Mouse (Mus musculus) macrophage (primary cell): ENCODE data around the gene Ints3. TPM values are rescaled to one million over a fixed set of nuclear protein-coding genes. Genes with fewer than 3 reads are reported as not detected.

Experiments
- H3K27ac ChIP-seq: fragments of 350-480 bp; formaldehyde crosslinking; 2 replicates; pipeline ENCODE4 v1.9.0; 2021
- H3K36me3 ChIP-seq: fragments of 350-480 bp; formaldehyde crosslinking; 2 replicates; pipeline ENCODE4 v1.9.0; 2021; ENCODE audit errors: inconsistent target
- H3K4me3 ChIP-seq: fragments of 350-480 bp; formaldehyde crosslinking; 2 replicates; pipeline ENCODE4 v1.9.0; 2021; ENCODE audit errors: inconsistent target
- H3K79me2 ChIP-seq: fragments of 350-480 bp; formaldehyde crosslinking; 2 replicates; pipeline ENCODE4 v1.9.0; 2021; ENCODE audit errors: inconsistent target
- WGBS: methylation state at CpG from one replicate; pipeline ENCODE4 v1.1.7; 2026; ENCODE audit warnings: inconsistent platforms; ENCODE audit not compliant: missing documents; 5-methylcytosine and 5-hydroxymethylcytosine counted together
- polyA plus RNA-seq: library from polyadenylated mRNA; stranded (reverse); fragments of 250-400 nt; gene quantifications from 3 replicates; pipeline ENCODE4 v1.2.4, GENCODE M21; 2018; ENCODE audit warnings: inconsistent platforms
- total RNA-seq, 78 experiments: library from RNA; depleted of rRNA; stranded (reverse); fragments of 250-400 nt; gene quantifications; 1 replicate in 9 of 78; 2 replicates in 24 of 78; 3 replicates in 43 of 78; 4 replicates in 2 of 78; pipeline ENCODE4 v1.2.4; 2018; ENCODE audit warnings: inconsistent platforms in 56 of 78

The Ints3 gene
- total RNA-seq (2018; cell fraction: chromatin; rRNA removed), result 10 to 100 TPM in 25 of 26 experiments, 1 to 10 TPM in 1; 8.8 to 73.2 (median 34.9) TPM
- 10 to 100 TPM; 13.1 to 28.1 (median 22.3) TPM for total RNA-seq (2018; cell fraction: cytosol; rRNA removed)
- 10 to 100 TPM; 12.2 to 54.7 (median 28.1) TPM for total RNA-seq (2018; cell fraction: nucleus; rRNA removed)
- 20.2 to 26.1 TPM (median 23.4 TPM) in 3 replicates for polyA plus RNA-seq

- H3K27ac ChIP-seq, result peak within 1 kb of the TSS; percentile 93
- H3K4me3 ChIP-seq, result peak within 1 kb of the TSS; percentile 86
- H3K36me3 ChIP-seq, result no peaks in the 10 kb centered on the region
- no peaks in the 10 kb centered on the region for H3K79me2 ChIP-seq
- under 1% methylated on average over 52 of the region's 52 CpGs for WGBS
These were observed at the start of gene Ints3 for GRCm38 (mm10) chr3:90433381-90434020. Gene Ints3 (minus strand): TSS chr3:90433622.

DNA sequence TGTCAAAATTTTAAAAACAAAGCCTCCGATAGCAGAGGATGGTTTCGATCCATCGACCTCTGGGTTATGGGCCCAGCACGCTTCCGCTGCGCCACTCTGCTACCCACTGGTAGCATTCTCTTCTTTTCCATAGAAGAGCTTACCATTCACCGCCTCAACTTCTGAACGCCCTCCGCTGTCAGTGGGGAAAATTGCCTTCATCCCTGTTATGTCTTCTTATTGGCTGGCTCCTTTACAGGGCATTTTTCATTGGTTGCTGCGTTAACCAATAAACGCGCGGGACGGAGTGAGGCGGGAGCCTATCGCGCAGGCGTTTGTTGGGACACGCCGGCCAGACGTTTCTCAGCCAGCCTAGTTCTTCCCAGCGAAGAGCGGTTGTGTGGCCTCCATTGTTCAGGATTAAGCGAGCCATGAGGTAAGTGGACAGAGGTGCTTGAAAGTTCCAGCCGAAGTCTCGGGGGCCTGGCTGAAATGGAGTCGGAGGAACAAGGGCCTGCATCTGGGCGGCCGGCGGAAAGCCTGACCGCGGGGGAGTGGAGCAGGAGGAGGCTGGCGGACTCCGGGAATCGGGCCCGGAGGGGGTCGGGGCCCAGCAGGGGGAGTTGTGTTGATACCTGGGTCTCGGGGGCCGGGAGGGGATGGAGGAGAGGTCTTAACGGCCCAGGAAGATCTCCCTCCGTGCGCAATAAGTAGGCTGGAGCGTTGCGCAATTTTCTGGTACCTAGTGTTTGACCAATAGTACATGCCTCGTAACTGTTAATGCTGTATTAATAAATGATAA, 42.6 kb upstream of the Ints3 start, which contains the start of gene Ilf2:
Ilf2 (plus strand) TSS at position 296 of the 781 bp plus-strand sequence.
- H3K79me2 ChIP-seq, result peaks cover 30% of the 10 kb centered on the region
- H3K4me3 ChIP-seq, result peak within 1 kb of the TSS; percentile 87
- under 1% methylated on average over 44 of the region's 45 CpGs for WGBS
- H3K36me3 ChIP-seq, result peaks cover under 1% of the 10 kb centered on the region; the same call in 1 of the 2 replicates
- peak within 1 kb of the TSS; percentile 29 for H3K27ac ChIP-seq

DNA sequence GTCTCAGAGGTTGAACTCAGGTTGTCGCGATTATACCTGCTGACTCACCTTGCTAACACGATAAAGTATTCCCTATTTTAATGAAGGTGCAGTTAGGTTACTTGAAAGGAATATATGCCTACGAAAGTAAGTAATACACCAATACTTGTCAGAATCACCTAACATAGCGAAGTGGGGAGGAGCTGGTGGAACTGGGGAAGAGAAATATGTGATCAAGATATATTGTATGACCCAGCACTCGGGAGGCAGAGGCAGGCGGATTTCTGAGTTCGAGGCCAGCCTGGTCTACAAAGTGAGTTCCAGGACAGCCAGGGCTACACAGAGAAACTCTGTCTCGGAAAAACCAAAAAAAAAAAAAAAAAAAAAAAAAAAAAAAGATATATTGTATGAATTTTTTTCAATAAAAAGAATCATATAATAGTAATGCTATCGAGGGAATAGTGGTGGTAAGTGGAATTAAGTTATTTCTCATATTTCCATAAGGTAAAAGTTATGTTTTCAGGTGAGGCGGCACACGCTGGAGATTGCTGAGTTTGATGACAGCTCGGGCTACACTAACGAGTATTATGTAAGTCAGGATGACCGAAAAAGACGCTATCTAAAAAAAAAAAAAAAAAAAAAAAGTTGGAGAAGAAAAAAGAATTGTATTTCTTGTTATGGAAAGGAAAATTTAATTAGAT, 41.9 kb upstream of the Ints3 start:
- H3K36me3 ChIP-seq, result no peaks in the 10 kb centered on the region
- no peak overlapping the region for H3K27ac ChIP-seq
- H3K79me2 ChIP-seq, result peaks cover 30% of the 10 kb centered on the region
- WGBS, result 39% methylated on average over 11 of the region's 16 CpGs
- peak overlapping the region; percentile 30 for H3K4me3 ChIP-seq

DNA sequence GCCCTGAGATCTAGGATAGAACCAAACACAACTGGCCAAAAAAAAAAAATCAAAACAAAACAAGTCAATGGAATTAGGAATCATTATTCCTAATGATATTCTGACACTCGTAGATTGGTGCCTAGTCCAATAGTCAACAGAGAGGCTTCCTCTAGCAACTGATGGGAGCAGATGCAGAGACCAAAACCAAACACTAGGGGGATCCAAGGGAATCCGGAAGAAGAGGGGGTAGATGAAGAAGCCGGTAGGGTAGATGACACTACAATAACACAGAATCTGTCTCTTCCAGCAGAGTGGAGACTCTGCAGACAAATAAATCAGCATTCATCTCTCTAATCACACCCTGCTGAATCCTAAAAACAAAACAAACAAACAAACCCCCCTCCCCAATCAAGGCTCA, 38.8 kb upstream of the Ints3 start:
- WGBS, result 0% methylated on average over 3 of the region's 3 CpGs
- H3K79me2 ChIP-seq, result peaks cover 11% of the 10 kb centered on the region
- H3K27ac ChIP-seq, result no peak overlapping the region
- H3K36me3 ChIP-seq, result no peaks in the 10 kb centered on the region
- H3K4me3 ChIP-seq, result no peak overlapping the region

DNA sequence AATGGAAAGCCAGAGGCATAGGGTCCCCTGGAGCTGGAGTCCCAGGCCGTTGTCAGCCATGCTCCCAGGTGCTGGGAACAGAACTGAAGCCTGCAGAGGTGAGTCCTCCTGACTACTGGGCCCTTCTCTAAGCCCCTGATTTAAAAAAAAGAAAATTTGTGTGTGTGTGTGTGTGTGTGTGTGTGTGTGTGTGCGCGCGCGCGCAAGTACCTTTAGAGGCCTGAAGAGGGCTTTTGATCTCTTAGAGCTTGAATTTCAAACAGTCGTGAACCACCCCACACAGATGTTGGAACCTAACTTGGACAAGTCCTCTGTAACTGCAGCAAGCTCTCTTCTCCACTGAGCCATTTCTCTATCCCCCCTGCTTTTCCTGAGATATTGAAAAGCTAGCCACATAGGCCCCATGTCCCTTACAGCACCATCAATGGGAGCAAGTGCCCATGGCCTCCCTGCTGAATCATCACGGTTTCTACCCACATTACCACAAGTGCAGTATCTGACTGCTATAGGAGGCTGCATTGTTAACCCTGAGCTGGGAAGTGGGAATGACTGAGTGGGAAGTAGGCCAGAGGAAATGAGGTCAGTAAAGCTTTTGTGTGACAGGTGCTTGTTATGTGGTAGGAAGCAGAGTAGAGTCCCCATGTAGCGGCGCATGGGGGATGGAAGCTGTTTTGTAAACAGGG, 34.3 kb upstream of the Ints3 start:
- Histone ChIP-seq H3K27ac (no peak overlapping the region), H3K4me3 (no peak overlapping the region), H3K36me3 (no peaks in the 10 kb centered on the region), H3K79me2 (no peaks in the 10 kb centered on the region)
- WGBS, result 94% methylated on average over 10 of the region's 10 CpGs

- H3K79me2 ChIP-seq, result no peaks in the 10 kb centered on the region
- no peak overlapping the region for H3K27ac ChIP-seq
- H3K36me3 ChIP-seq, result no peaks in the 10 kb centered on the region
- no peak overlapping the region; the same call in 1 of the 2 replicates for H3K4me3 ChIP-seq
- WGBS, result 1% methylated on average over 15 of the region's 15 CpGs
These were observed 32.9 kb upstream of the Ints3 start for GRCm38 (mm10) chr3:90466311-90466766.

DNA sequence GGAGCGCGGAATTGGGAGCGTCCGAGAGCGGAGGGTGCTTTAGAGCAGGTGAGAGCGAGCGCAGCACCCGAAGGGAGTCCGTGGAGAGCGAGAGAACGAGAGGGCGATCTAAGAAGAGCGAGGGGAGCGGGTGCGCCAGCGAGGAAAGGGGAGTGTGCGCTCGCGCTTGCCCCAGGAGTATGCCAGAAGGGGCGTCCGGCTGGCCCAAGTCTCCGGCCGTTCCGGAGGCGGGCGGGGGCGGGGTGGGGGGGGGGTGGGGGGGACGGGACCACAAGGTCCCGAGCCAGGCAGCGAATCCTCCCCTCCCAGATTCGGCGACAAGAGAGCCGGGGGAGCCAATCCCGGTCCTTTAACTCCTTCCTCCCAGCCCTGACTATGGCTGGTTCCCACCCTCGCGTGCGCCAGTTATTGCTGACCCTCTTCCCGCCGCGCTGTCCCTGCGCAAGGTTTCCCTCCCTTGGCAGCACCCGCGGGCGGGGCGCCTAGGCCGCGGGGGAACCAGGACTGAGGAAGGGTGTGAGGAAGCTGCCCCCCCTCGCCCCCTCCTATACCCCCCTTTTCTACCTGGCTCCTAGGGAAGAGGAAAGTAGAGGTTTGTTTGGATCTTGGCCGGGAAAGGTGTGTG, 32.4 kb upstream of the Ints3 start, which contains the start of gene Npr1:
Npr1 (minus strand) TSS at position 181 of the 625 bp plus-strand sequence.
- H3K4me3 ChIP-seq, result no peak within 1 kb of the TSS; the same call in 1 of the 2 replicates
- under 1% methylated on average over 28 of the region's 49 CpGs for WGBS
- no peak within 1 kb of the TSS for H3K27ac ChIP-seq
- H3K36me3 ChIP-seq, result no peaks in the 10 kb centered on the region
- no peaks in the 10 kb centered on the region for H3K79me2 ChIP-seq

DNA sequence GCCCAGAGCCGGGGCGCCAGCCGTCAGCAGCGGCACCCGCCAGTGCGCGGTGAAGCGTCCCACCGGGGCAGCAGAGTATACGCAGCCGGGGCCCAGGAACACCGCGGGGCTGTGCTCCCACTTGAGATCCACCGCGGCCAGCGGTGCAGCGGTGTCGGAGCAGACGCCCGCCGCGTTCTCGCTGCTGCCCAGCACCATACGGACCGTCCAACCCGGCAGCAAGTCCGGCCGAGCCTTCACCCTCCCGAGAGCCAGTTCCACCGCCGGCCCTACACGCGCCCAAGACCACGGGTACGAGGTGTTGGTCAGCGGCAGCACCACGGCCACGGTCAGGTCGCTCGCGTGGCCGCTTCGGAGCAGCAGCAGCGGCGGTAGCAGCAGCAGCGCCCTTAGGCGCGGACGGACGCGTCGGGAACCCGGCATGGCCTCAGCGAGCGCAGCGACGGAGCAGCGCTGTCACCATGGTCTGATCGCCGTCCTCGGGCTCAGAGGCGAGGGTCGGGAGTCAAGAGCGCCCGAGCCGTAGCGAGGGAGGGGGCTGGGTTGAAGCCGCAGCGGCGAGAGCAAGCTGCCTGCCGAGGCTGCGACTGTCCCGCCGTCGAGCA, 31.8 kb upstream of the Ints3 start:
- no peak overlapping the region for H3K4me3 ChIP-seq
- H3K79me2 ChIP-seq, result no peaks in the 10 kb centered on the region
- H3K27ac ChIP-seq, result no peak overlapping the region
- H3K36me3 ChIP-seq, result no peaks in the 10 kb centered on the region
- 3% methylated on average over 74 of the region's 75 CpGs for WGBS

DNA sequence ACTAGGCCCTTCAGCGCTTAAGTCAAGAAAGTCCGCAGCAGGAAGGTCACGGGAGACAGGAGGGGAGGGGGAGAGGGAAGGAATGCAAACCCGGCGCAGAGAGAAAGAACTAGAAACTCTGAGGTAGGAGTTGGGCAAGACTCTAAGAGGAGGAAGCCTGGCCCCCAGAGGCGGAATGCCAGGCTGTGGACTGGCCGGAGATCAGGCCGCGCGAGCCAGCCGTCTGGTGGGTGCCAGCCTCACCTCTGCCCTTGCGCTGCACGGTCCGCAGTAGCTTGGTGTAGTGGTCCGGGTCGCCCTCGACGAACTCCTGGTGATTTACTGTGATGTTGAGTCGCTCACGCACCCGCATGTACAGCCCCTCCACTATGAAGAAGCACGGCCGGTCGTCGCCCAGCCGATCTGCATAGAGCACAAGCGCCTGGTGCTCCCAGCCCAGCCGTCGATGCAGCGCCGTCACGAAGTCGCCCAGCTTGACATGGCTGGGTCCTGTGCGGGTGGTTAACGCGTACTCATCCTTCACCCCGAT, 31.2 kb upstream of the Ints3 start:
- Histone ChIP-seq H3K4me3 (no peak overlapping the region), H3K36me3 (no peaks in the 10 kb centered on the region), H3K27ac (no peak overlapping the region), H3K79me2 (no peaks in the 10 kb centered on the region)
- WGBS, result 32% methylated on average over 36 of the region's 37 CpGs

- H3K27ac ChIP-seq, result no peak overlapping the region
- no peak overlapping the region for H3K4me3 ChIP-seq
- WGBS, result 63% methylated on average over 7 of the region's 7 CpGs
- H3K36me3 ChIP-seq, result no peaks in the 10 kb centered on the region
- H3K79me2 ChIP-seq, result no peaks in the 10 kb centered on the region
These were observed 29.2 kb upstream of the Ints3 start for GRCm38 (mm10) chr3:90462579-90462978.

DNA sequence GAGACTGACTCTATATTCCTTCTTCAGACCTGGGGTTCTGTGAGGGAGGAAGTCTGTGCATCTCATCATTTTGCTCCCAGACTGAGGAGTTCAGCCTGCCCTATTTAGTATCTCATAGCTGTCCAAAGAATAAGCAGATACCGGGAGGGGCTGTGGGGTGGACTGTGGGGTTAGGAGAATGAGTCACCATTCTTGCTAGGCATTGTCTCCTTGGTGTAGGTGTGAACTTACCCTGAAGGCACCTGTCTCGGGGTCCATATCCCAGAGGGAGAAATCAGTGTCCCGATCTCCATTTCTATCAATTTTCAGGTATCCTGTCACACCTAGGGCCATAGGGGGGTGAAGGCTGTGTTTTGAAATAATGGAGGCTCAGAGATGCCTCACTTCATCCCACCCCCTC, 28.5 kb upstream of the Ints3 start:
- 90% methylated on average over 3 of the region's 3 CpGs for whole genome bisulfite sequencing
- Histone ChIP-seq H3K36me3 (no peaks in the 10 kb centered on the region), H3K27ac (no peak overlapping the region), H3K4me3 (no peak overlapping the region), H3K79me2 (no peaks in the 10 kb centered on the region)

DNA sequence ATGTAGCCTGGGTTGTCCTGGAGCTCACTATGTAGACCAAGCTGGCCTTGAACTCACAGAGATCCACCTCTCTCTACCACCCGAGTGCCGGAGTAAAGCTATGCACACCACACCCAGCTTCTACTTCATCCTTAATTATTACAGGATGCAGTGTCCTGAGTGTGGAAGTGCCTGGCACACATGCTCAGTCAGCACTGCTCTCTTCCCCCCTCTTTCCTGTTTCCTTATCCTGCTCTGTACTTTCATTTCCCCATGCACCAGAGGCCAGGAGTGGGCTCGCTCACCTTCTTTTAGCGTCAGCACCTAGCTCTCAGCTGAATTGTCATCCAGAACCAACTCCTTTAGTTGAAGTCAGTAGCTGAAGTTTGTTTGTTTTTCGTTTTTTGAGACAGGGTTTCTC, 26.9 kb upstream of the Ints3 start:
- 61% methylated on average over 5 of the region's 5 CpGs for WGBS
- no peak overlapping the region for H3K27ac ChIP-seq
- no peaks in the 10 kb centered on the region for H3K36me3 ChIP-seq
- H3K79me2 ChIP-seq, result no peaks in the 10 kb centered on the region
- no peak overlapping the region for H3K4me3 ChIP-seq

GRCm38 (mm10) chr3:90459727-90460126, 26.3 kb upstream of the Ints3 start:
- 96% methylated on average over 9 of the region's 9 CpGs for WGBS
- Histone ChIP-seq H3K27ac (no peak overlapping the region), H3K4me3 (no peak overlapping the region), H3K36me3 (no peaks in the 10 kb centered on the region), H3K79me2 (no peaks in the 10 kb centered on the region)
